Mouse (Mus musculus): ENCODE measurements around the gene Orai1.

GRCm38 (mm10) chr5:123021438-123021837 lies 6.6 kb downstream of the Orai1 start:
- no peak for TF ChIP-seq CTCF (IDR thresholded peaks at IDR 0.05; ENCODE audit: extremely low read depth, insufficient read depth, low read length)
- no peak for TF ChIP-seq POLR2A (IDR thresholded peaks at IDR 0.05; ENCODE audit: extremely low read depth, insufficient read depth, low read length)

Measured in cortical plate, adult 2 months (tissue).